Mouse (Mus musculus): ENCODE measurements around the gene Anks3.

Anks3 gene

DNA sequence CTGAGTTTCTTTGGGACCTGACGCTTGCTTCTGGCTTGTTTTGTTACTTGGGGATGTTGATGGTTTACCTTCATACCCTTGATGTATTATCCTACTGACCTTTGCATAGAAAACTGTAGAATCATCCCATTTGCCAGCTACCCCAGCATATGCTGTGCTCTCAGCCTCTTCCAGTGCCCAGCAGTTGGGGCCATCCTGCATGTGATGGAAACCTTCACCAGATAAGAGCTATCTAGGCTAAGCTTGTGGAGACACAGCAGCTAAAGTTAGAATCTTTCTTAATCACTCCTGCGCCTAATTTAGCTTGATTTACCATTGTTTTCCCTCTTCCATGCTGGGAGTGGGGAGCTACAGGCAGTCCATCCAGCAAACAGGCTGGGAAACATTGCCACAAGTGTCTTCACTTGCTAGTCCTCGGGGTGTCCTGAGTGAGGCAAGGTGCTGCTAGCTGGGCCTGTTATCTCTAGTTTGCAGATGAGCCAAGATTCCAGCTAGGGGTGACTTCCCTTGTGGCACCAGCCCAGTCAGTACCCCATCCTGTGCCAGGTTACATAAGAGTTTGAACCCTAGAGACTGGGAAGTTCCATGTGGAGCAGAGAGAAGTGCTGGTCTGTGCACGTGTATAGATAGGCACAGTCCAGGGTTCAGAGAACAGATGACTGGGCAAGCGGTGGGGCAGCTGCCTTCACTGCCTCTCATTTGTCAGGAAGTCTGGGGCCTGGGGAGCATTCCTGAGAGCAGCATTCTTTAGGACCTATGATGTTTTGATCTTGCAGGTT, 67.6 kb downstream of the Anks3 start:
- DNase-seq (ENCODE audit: low spot score): no peak

DNA sequence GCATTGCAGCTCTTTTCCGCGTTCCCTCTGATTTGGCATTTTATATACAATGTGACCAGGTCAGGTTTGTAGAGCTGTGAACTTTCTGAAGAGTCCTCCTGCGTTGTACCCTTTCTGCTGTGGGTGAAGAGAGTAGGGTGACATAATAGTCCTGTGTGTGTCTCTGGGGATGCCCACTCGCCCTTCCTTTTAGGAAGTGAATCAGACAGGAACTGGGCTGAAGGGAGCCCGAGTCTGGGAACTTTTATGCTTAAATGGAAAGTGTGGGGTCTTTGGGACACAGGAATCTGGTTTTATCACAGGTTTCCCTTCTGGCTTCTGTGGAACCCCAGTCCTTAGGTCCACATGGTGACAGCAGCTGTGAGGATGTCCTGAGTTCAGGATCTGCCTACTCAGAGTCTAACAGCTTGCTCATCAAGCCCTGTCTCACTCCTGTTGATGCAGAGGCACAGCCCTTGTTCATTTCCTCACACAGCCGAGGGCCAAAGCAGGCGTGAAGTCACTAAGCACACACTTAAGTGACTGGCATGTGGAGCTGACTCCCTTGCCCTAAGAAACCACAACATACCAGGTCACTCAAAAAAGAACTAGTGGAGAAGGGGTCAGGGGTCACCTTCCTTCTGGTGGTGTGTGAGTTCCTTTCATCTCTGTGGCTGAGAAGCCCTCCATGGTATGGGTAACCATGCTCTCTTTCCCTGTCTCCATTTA, 69.7 kb downstream of the Anks3 start:
- DNase-seq (ENCODE audit: low spot score): no peak

DNA sequence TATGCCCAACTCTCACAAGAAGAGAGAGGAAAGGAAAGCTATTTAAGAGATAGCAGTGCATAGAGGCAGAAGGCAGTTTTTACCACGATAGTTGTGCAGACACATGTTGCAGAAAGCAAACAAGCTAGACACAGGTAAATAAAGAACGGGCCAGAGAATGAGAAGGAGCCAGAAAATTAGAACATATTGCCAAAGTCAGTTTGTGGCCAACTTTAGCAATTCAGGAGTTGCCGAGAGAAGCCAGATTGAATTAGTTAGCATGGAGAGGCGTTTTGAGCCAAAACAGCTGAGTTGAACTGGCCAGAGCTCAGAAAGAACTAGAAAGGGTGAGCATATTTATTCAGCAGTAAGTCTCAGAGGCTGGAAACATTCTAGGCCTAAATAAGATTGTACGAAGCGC, 71.8 kb downstream of the Anks3 start:
- no peak for DNase-seq (ENCODE audit: low spot score)

Measured in embryo, embryonic 10 days (tissue).